Mouse (Mus musculus) T-helper 1 cell (primary cell): Measurements from ENCODE around the gene Polr3gl.

Experiments used
- in situ Hi-C: fragments of 300-600 bp; cut with MboI, MseI; formaldehyde crosslinking; loops from one replicate; pipeline ENCODE4 v1.15.1; 2025; ENCODE audit warnings: high pct_unique_total_duplicates

Polr3gl gene

GRCm38 (mm10) chr3:96528506-96528905, 65.5 kb downstream of the Polr3gl start:
- in situ Hi-C loops = no loop called here
